ENCODE assay signal across 35 mouse cellular contexts in the genomic region with DNA sequence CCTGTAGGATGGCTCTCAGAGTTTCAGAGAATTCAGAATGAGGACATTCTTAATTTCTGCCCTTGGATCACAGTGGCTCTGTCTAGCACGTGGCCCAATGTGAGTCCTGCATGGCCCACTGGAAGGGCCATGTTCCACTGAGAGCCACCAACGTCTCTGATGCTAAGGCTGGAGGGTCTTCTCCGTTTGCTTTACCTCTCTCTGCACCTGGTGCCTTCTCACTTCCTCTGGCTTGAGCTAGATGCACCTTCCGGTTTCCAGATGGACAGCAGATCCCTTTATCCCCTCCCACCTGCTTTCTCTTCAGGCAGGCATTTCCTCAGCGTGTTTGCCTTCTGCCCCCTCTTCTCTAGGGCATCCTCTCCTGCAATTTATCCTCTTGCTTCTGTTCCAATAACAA.
"Had no signal": no experiment of that assay in that cellular context is flagged by ENCODE, and none has a peak within 500 bp of the region (broad histone marks: within the 10 kb centered on the region; RNA-seq: fewer than 3 reads in every experiment).

No protein-coding gene starts in this region.

- DNase-seq: heart, postnatal 10 days; heart, postnatal 14 days; heart, postnatal 36 days; heart, postnatal 4 days; kidney, adult 11 months; kidney, adult 18-20 months; kidney, adult 2 months; kidney, adult 8-10 months; kidney, adult 9 months; kidney, postnatal 10 days; kidney, postnatal 25 days; kidney, postnatal 36 days; kidney, postnatal 4 days; layer of hippocampus, adult 9-11 months; layer of hippocampus, postnatal 36 days had no signal

- H3K4me1 ChIP-seq: hindbrain, embryonic 12.5 days; hindbrain, embryonic 15.5 days had no signal

- ATAC-seq: hindbrain, embryonic 16.5 days; hindbrain, postnatal 0 days; inflammation-experienced regulatory T-cells, adult 6 months; intestine, embryonic 15.5 days; intestine, embryonic 16.5 days; intestine, postnatal 0 days had no signal

- H3K4me3 ChIP-seq: heart, embryonic 10.5 days; heart, embryonic 12.5 days; heart, embryonic 13.5 days; heart, embryonic 15.5 days; hindbrain, embryonic 10.5 days; hindbrain, embryonic 12.5 days; hindbrain, embryonic 13.5 days; hindbrain, embryonic 15.5 days; intestine, embryonic 15.5 days; kidney, embryonic 15.5 days; layer of hippocampus, adult 2 months; left cerebral cortex, adult 2 months had no signal

- H3K27me3 ChIP-seq: heart, embryonic 12.5 days; heart, embryonic 13.5 days; heart, embryonic 15.5 days; hindbrain, embryonic 12.5 days; hindbrain, embryonic 15.5 days; intestine, embryonic 15.5 days; kidney, embryonic 15.5 days had no signal

- H3K9me3 ChIP-seq: heart, embryonic 10.5 days; heart, embryonic 12.5 days; heart, embryonic 13.5 days; heart, embryonic 15.5 days; hindbrain, embryonic 10.5 days; hindbrain, embryonic 12.5 days; hindbrain, embryonic 13.5 days; hindbrain, embryonic 15.5 days; intestine, embryonic 15.5 days; kidney, embryonic 15.5 days had no signal

- H3K36me3 ChIP-seq: heart, embryonic 10.5 days; heart, embryonic 12.5 days; heart, embryonic 13.5 days; heart, embryonic 15.5 days; hindbrain, embryonic 10.5 days; hindbrain, embryonic 12.5 days; hindbrain, embryonic 13.5 days; hindbrain, embryonic 15.5 days; intestine, embryonic 15.5 days; kidney, embryonic 15.5 days had no signal

- H3K27ac ChIP-seq: heart, embryonic 10.5 days; heart, embryonic 13.5 days; heart, embryonic 15.5 days; hindbrain, embryonic 10.5 days; hindbrain, embryonic 12.5 days; hindbrain, embryonic 13.5 days; hindbrain, embryonic 14.5 days; hindbrain, embryonic 15.5 days; hindbrain, postnatal 0 days; intestine, embryonic 15.5 days; kidney, embryonic 15.5 days; kidney, postnatal 0 days; layer of hippocampus, adult 2 months; left cerebral cortex, adult 2 months had no signal

- H3K9ac ChIP-seq: heart, embryonic 12.5 days; heart, embryonic 13.5 days; heart, embryonic 15.5 days; hindbrain, embryonic 12.5 days; hindbrain, embryonic 13.5 days; hindbrain, embryonic 14.5 days; hindbrain, embryonic 15.5 days; intestine, embryonic 15.5 days; kidney, embryonic 15.5 days had no signal

- H3K4me2 ChIP-seq: heart, embryonic 11.5 days; heart, embryonic 12.5 days; heart, embryonic 13.5 days; heart, embryonic 15.5 days; hindbrain, embryonic 12.5 days; hindbrain, embryonic 13.5 days; hindbrain, embryonic 14.5 days; hindbrain, embryonic 15.5 days; intestine, embryonic 15.5 days; kidney, embryonic 15.5 days had no signal
